Mouse (Mus musculus) heart, adult 8-10 months (tissue): ENCODE measurements around the gene Syne1. TPM values are rescaled to one million over a fixed set of nuclear protein-coding genes. Genes with fewer than 3 reads are reported as not detected.
A peak's percentile ranks its signal among the peaks of the same experiment; 100 is the strongest.

Source experiments
- DNase-seq: peaks from one replicate; pipeline ENCODE4 v3.0.0; 2022; ENCODE audit warnings: low spot score
- total RNA-seq, 4 experiments: library from RNA; stranded (reverse); gene quantifications; 2 replicates each; pipeline ENCODE4 v1.2.4; 2022

Gene Syne1
- total RNA-seq, 4 experiments from 2014 or later: 57.6 to 65.2 (median 59.0) TPM

GRCm38 (mm10) chr10:5153047-5153446 lies 398.2 kb downstream of the Syne1 start:
- peak; percentile 62 for DNase-seq

GRCm38 (mm10) chr10:5141471-5141870 lies 409.8 kb downstream of the Syne1 start:
- DNase-seq: no peak

- no peak for DNase-seq
Observed at GRCm38 (mm10) chr10:5139932-5140264, 411.4 kb downstream of the Syne1 start.

- DNase-seq: peak; percentile 9
Observed at GRCm38 (mm10) chr10:5139246-5139931, 411.9 kb downstream of the Syne1 start.

- no peak for DNase-seq
Observed at GRCm38 (mm10) chr10:5132050-5132449, 419.2 kb downstream of the Syne1 start.

GRCm38 (mm10) chr10:5130495-5130894 lies 420.8 kb downstream of the Syne1 start:
- no peak for DNase-seq

- DNase-seq: no peak
Observed at GRCm38 (mm10) chr10:5124757-5125156, 426.5 kb downstream of the Syne1 start.

GRCm38 (mm10) chr10:5116720-5117119 lies 434.6 kb downstream of the Syne1 start:
- no peak for DNase-seq

GRCm38 (mm10) chr10:5116155-5116554 lies 435.1 kb downstream of the Syne1 start:
- no peak for DNase-seq

GRCm38 (mm10) chr10:5110773-5111172 lies 440.5 kb downstream of the Syne1 start:
- DNase-seq: peak; percentile 2

- DNase-seq: no peak
Observed at GRCm38 (mm10) chr10:5097754-5098137, 453.5 kb downstream of the Syne1 start.

GRCm38 (mm10) chr10:5096996-5097753 lies 454.1 kb downstream of the Syne1 start:
- peak; percentile 40 for DNase-seq

- no peak for DNase-seq
Observed at GRCm38 (mm10) chr10:5089133-5089532, 462.1 kb downstream of the Syne1 start.

GRCm38 (mm10) chr10:5087336-5087735 lies 463.9 kb downstream of the Syne1 start:
- no peak for DNase-seq

GRCm38 (mm10) chr10:5086329-5086728 lies 465.0 kb downstream of the Syne1 start:
- no peak for DNase-seq

- DNase-seq: no peak
Observed at GRCm38 (mm10) chr10:5085792-5086191, 465.5 kb downstream of the Syne1 start.

- DNase-seq: no peak
Observed at GRCm38 (mm10) chr10:5083716-5084115, 467.6 kb downstream of the Syne1 start.

GRCm38 (mm10) chr10:5079945-5080468 lies 471.3 kb downstream of the Syne1 start:
- peak; percentile 42 for DNase-seq

GRCm38 (mm10) chr10:5075724-5076123 lies 475.6 kb downstream of the Syne1 start:
- no peak for DNase-seq

- no peak for DNase-seq
Observed at GRCm38 (mm10) chr10:5072054-5072453, 479.2 kb downstream of the Syne1 start.

GRCm38 (mm10) chr10:5070941-5071231 lies 480.4 kb downstream of the Syne1 start:
- DNase-seq: no peak

- DNase-seq: no peak
Observed at GRCm38 (mm10) chr10:5070168-5070940, 480.9 kb downstream of the Syne1 start.
